Mouse (Mus musculus) gastrocnemius, postnatal 36 days (tissue): ENCODE measurements at regions not wholly inside any gene's neighbourhood (a gene's known extent, or its start where the extent isn't known, plus 50 kb on each side); places are given as distances from the start of the nearest gene placed in this dataset.

Source experiments
- DNase-seq, 2 experiments: peaks; one replicate each; pipeline ENCODE4 v3.0.0; 2022
- intact Hi-C: fragments of 180-260 bp; cut with DNase I; formaldehyde crosslinking; loops from one replicate; pipeline ENCODE4 v1.15.1; 2025

GRCm38 (mm10) chr14:102883344-102884122 is 98.9 kb downstream of the Kctd12 start:
- intact Hi-C loops = loop anchor here (5.0 kb wide), 1 partner anchor 99 kb away; the partner anchor contains the start of gene Kctd12
- DNase-seq = no peak

DNA sequence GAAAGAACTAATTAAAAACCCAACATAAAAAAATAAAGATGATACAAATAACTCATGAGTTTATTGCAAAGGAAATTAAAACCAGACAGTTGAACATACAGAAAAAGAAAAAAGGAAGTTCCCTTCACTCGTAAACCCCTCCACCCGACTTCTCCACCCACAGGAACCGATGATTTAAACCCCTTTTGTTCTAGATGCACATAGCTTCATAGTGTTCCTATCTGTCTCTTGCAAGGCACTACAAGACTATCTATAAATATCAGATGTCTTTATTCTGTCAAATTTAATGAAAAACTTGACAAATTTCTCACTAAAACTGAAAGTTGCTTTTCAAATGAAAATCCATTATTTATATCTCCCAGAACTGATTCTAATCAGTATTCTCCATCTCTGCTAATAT is 100.2 kb downstream of the Kctd12 start:
- intact Hi-C loops = loop anchor here (5.0 kb wide), 1 partner anchor 100 kb away; the partner anchor contains the start of gene Kctd12

GRCm38 (mm10) chr14:102880658-102881083 is 101.8 kb downstream of the Kctd12 start:
- no peak for DNase-seq
- intact Hi-C loops = loop anchor here (5.0 kb wide), 1 partner anchor 102 kb away; the partner anchor contains the start of gene Kctd12

More for the DNA sequence above, 100.2 kb downstream of the Kctd12 start:
- no peak for DNase-seq

DNA sequence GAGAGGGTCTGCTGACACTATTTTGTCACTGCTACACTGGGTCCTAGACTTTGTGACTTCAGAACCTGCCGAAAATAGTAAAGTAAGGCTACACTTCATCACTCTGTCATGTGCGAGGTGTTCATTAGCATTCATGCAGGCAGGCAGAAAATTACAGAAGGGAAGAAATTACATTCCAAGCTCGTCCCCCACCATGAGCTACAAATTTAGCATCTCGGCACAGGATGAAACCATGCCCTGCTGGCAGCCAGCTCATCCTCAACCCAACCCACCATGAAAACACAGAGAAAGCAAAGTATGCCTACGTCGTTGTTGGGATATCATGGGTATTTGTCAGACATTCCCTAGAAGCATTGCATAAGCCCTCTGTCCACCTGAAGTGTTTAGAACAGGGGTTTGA is 103.9 kb downstream of the Kctd12 start:
- intact Hi-C loops = no loop called here

GRCm38 (mm10) chr14:102868160-102868559 is 114.3 kb downstream of the Kctd12 start:
- intact Hi-C loops = no loop called here
- DNase-seq = no peak

More for the DNA sequence above, 103.9 kb downstream of the Kctd12 start:
- DNase-seq = no peak

GRCm38 (mm10) chr14:102867697-102868096 is 114.7 kb downstream of the Kctd12 start:
- DNase-seq = no peak
- intact Hi-C loops = no loop called here

- no peak for DNase-seq
- intact Hi-C loops = no loop called here
These were observed 115.9 kb downstream of the Kctd12 start for GRCm38 (mm10) chr14:102866511-102866910.

- intact Hi-C loops = no loop called here
- DNase-seq = no peak
These were observed 120.7 kb downstream of the Kctd12 start for GRCm38 (mm10) chr14:102861694-102862093.

GRCm38 (mm10) chr14:102859361-102859871 is 123.0 kb downstream of the Kctd12 start:
- peak in 1 of 2 experiments; percentile 39 for DNase-seq
- intact Hi-C loops = no loop called here

- DNase-seq = peak in 1 of 2 experiments; percentile 15
These were observed 127.1 kb downstream of the Kctd12 start for GRCm38 (mm10) chr14:102855264-102855840.

GRCm38 (mm10) chr14:102843700-102844099 is 138.7 kb downstream of the Kctd12 start:
- no peak for DNase-seq
- intact Hi-C loops = no loop called here

More at GRCm38 (mm10) chr14:102855264-102855840, 127.1 kb downstream of the Kctd12 start:
- intact Hi-C loops = no loop called here

DNA sequence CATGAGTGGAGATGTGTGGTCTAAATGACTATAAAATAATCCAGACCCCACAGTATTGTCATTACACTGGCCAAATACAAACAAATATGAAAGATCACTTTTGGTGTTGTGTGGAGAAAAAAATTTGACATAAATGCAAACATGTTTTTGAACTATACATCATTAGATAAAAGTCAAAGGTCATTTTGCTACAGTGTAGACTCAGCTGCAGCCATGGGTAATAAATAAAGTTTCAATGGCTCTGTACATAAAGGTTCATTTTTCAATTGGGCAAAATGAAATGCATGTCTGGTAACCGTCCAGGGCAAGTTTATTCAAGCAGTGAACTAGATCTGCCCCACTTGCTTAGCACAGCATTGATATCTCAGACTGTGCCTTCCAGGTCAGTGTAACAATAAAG is 144.8 kb downstream of the Kctd12 start:
- intact Hi-C loops = no loop called here

DNA sequence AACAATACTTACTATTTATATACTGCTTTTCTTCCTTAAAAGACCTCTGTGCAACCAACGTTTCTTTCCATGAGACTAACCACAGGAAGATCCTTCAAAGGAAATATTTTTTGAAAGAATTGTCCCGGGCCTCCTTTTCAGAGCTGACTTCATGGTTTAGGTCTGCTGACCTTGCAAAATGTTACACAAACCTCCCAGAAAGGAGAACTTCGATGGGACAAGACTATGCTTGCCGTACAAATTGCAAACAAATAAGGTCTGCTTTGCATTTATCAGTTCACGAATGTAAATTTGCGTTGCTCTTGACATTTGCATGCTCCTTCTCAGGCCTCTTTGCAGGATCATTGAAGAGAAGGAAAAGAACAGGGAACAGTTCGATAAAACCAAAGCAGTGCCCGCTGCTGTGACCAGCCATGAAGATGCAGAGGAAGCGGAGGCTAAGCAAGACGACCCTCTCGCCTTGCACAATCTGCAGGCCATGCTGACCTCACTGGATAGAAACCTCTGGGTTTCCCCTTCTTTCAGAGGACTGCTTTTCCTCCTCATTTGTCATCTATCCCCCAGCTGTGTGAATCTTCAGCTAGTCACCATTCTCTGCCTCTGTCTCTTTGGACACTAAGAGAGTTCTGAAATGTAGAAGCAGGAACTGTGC is 147.2 kb downstream of the Kctd12 start:
- no peak for DNase-seq
- intact Hi-C loops = no loop called here

More for the DNA sequence above, 144.8 kb downstream of the Kctd12 start:
- no peak for DNase-seq

DNA sequence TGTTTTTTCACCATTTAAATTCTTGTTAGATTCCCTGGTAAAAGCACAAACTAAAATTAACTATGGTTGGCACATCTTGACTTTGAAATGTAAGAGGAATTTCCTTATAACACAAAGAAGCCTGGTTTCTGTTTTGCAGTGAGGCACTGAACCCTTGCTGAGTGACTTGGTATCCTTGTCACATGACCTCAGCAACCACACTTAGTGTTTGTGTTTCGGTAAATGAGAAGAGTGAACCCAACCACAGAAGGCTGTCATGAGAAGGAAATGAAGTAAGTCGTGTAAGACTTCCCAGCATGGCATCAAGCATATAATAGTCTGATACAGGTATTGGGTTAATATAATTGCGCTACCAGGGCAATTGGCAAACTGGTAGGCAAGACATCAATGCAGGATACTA is 154.0 kb downstream of the Kctd12 start:
- intact Hi-C loops = no loop called here
- no peak for DNase-seq

DNA sequence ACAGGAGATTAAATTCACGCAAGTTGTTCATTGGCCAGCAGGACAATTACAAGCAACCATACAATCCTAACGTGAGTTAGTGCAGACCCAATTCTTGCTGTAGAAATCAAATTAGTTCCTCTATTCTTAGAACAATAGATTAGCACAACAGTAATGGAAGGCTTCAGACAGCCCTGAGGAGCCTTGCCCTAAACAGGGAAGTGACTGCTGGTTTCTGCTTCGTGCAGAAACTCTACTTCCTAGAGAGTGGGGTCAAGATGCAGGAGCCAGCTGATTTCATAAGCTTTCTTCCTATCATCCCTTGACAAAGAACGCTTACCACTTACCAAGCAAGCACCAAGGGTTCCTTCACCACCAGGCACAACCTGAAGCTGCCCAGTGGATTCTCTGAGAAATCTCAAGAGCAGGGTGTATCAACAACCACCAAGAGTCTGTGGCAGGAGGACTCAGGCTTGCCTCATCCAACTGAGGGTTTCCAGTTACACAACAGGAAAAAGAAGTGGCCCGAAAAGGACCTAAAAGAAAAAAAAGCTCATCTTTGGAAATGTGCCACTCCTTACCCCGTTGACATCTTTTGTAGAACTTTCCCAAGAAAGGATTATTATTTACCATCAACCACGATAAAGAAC is 154.6 kb downstream of the Kctd12 start:
- intact Hi-C loops = no loop called here
- DNase-seq = no peak

- no peak for DNase-seq
These were observed 156.9 kb downstream of the Kctd12 start for GRCm38 (mm10) chr14:102825525-102825924.

GRCm38 (mm10) chr14:102820663-102821062 is 161.8 kb downstream of the Kctd12 start:
- intact Hi-C loops = no loop called here
- DNase-seq = no peak

More at GRCm38 (mm10) chr14:102825525-102825924, 156.9 kb downstream of the Kctd12 start:
- intact Hi-C loops = no loop called here

DNA sequence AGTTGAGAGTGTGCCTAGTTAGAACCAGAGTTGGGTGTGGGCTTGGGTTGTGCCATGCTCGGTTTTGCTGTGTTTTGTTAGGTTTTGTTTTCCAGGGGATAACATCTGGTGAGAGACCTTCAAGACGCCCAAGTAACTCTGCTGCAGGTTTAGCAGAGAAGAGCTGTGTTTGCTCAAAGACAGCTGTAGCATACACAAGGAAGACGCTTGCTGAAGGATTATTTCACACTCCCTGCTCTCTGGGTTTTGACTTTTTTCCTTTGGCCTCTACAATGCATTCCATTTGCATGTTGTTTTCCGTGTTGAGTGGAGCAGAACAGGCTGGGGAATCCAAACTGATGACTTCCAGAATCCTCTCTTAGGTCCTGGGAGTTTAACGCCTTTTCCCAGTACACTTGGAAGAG is 170.8 kb downstream of the Kctd12 start:
- intact Hi-C loops = no loop called here

DNA sequence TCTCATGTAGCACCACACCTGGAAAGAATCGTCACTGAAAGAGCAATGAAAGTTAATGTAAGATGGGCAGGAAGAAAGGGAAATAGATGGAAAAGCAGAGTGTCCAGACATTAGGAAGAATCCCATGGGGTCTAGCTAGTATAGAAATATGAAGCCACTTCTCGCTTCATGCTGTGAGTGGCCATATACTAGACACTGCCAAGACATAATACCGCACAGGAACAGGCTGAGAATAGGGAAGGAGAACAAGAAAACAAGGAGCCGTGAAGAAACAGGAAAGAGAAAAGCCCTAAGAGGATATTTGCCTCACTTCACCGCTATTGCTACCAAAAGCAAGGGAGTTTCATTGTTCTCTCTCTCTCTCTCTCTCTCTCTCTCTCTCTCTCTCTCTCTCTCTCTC is 171.4 kb downstream of the Kctd12 start:
- intact Hi-C loops = no loop called here

More for the DNA sequence above, 170.8 kb downstream of the Kctd12 start:
- DNase-seq = no peak

DNA sequence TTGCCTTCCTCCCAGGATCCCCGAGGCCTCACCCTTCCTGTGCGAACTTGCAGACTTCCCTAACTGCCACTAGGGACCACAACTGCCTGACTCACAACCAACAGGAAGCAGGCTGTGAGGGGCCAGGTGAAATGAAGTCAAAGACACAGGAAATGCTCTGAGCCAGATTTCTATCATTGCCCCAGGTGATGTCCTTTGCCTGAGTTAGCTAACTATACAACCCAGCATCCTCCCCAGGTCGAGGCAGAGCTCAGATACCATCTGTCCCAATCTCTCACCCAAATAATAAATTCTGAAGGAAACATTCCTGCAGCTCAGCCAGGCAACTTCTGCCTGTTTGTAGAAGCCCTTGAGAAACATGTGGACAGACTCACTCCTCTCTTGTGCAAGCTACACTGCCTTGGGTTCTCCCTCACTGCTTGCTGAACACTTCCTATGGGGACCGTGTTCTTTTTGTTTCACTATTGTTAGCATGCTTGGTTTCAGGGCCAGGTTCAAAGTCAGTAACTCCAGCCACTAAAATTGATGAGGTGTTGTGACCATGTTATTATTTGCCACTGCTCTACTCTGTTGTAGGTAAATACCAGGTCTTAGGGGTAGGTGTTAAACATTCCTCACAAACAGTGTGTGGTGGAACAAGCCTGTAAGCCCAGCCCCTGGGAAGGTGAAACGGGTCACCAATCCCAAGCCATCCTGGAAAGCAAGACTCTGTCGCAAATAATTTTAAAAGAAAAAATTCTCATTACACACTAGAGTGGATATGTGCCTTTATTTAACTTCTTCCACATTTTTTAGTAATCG is 172.1 kb downstream of the Kctd12 start:
- peak; percentile 33 to 37 for DNase-seq
- intact Hi-C loops = no loop called here

More for the DNA sequence above, 171.4 kb downstream of the Kctd12 start:
- DNase-seq = no peak
